ENCODE assay signal across 8 mouse cellular contexts in the genomic region with DNA sequence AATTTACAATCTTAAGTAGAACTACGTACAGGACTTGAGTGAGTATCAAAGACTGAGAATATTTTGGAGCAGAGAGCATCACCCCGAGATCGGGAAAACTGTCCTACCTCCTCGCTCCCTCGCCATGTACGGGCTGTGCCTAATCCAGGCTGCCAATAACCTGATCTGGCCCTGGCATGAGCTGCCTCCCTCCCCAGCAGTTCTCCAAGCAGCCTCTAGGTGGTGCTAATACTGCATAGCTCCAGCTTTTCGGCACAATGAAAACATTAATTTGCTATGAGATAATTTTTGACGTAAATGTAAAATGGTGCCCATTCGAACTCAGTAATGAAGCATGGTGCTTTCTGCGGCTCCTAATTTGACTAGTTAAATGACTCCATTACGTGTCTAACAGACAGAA.
DNase-seq lines count a peak whose midpoint lies in the region; ATAC-seq and TF ChIP-seq lines count a peak whose summit lies in the region.

No protein-coding gene starts in this region.

- no peaks in the 10 kb centered on the region for H3K9me3 ChIP-seq in kidney, embryonic 15.5 days (replicated peaks)
- H3K9me3 ChIP-seq in limb, embryonic 14.5 days (ENCODE audit: control insufficient read depth, low read length): no peaks in the 10 kb centered on the region
- no peaks in the 10 kb centered on the region for H3K9me3 ChIP-seq in stomach, embryonic 14.5 days (ENCODE audit: control insufficient read depth, low read depth, low read length)

- WGBS in kidney, embryonic 15.5 days: 12% methylated on average over 11 of the region's 11 CpGs
- WGBS in limb, embryonic 14.5 days: 5% methylated on average over 11 of the region's 11 CpGs
- 12% methylated on average over 11 of the region's 11 CpGs for WGBS in stomach, embryonic 14.5 days

- H3K36me3 ChIP-seq in kidney, embryonic 15.5 days: no peaks in the 10 kb centered on the region
- no peaks in the 10 kb centered on the region for H3K36me3 ChIP-seq in limb, embryonic 14.5 days (ENCODE audit: control insufficient read depth, insufficient read depth, low read length)
- no peaks in the 10 kb centered on the region for H3K36me3 ChIP-seq in myocyte (ENCODE audit: control insufficient read depth, insufficient read depth)
- no peaks in the 10 kb centered on the region for H3K36me3 ChIP-seq in stomach, embryonic 14.5 days (ENCODE audit: control insufficient read depth, insufficient read depth, low read length)

- H3K27ac ChIP-seq in kidney, embryonic 15.5 days: no peak overlapping the region
- no peak overlapping the region for H3K27ac ChIP-seq in limb, embryonic 14.5 days (replicated peaks; ENCODE audit: low read depth, low read length)
- H3K27ac ChIP-seq in stomach, embryonic 14.5 days (ENCODE audit: low read length): no peak overlapping the region

- H3K4me2 ChIP-seq in kidney, embryonic 15.5 days: peak overlapping the region; percentile 45
- H3K4me2 ChIP-seq in limb, embryonic 14.5 days (replicated peaks; ENCODE audit: low read depth, low read length, severe bottlenecking): peak overlapping the region; percentile 37
- H3K4me2 ChIP-seq in myocyte (ENCODE audit: low read depth): peak overlapping the region; percentile 59
- H3K4me2 ChIP-seq in stomach, embryonic 14.5 days (replicated peaks; ENCODE audit: low read depth, low read length): 0 out of 2 replicates have a peak overlapping the region, but pooled peaks have one; percentile 24

- H3ac ChIP-seq in myocyte (ENCODE audit: control insufficient read depth, insufficient read length): no peak overlapping the region

- no peaks in the 10 kb centered on the region for H3K79me2 ChIP-seq in myocyte (ENCODE audit: control insufficient read depth, insufficient read depth)

- 0 out of 2 replicates have a peak overlapping the region, but pooled peaks have one; percentile 11 for H3K4me3 ChIP-seq in kidney, embryonic 15.5 days (replicated peaks)
- H3K4me3 ChIP-seq in limb, embryonic 14.5 days (replicated peaks; ENCODE audit: low read length): 0 out of 2 replicates have a peak overlapping the region, but pooled peaks have one; percentile 14
- no peak overlapping the region for H3K4me3 ChIP-seq in myocyte
- H3K4me3 ChIP-seq in stomach, embryonic 14.5 days (ENCODE audit: low read depth, low read length): no peak overlapping the region

- peaks cover 18% of the 10 kb centered on the region for H3K27me3 ChIP-seq in kidney, embryonic 15.5 days
- H3K27me3 ChIP-seq in limb, embryonic 14.5 days (ENCODE audit: control insufficient read depth, insufficient read depth, low read length): no peaks in the 10 kb centered on the region
- H3K27me3 ChIP-seq in myocyte (ENCODE audit: control insufficient read depth, insufficient read depth, insufficient read length): peaks cover 3% of the 10 kb centered on the region
- H3K27me3 ChIP-seq in stomach, embryonic 14.5 days (ENCODE audit: control insufficient read depth, insufficient read depth, low read length): no peaks in the 10 kb centered on the region

- DNase-seq in 3T3-L1 (ENCODE audit: low read depth, low spot score): peak; percentile 73
- DNase-seq in adrenal gland, adult 2 months: peak; percentile 83
- DNase-seq in embryo, embryonic 9.5 days (ENCODE audit: extremely low spot score): peak; percentile 75
- peak; percentile 80 for DNase-seq in limb, embryonic 14.5 days (ENCODE audit: low spot score)

- ATAC-seq in granulocyte monocyte progenitor cell, adult 5-6 weeks (replicated peaks; ENCODE audit: poor library complexity, severe bottlenecking): peak; percentile 89
- no peak for ATAC-seq in kidney, embryonic 15.5 days (replicated peaks; ENCODE audit: low FRiP score)
- ATAC-seq in limb, embryonic 14.5 days (ENCODE audit: low FRiP score, low read depth): 0 out of 2 replicates have a peak, but pooled peaks have one; percentile 45
- ATAC-seq in stomach, embryonic 14.5 days (ENCODE audit: insufficient number of reproducible peaks, insufficient read depth, low FRiP score, low read depth): 0 out of 2 replicates have a peak, but pooled peaks have one; percentile 35

- no peak overlapping the region for H3K9ac ChIP-seq in kidney, embryonic 15.5 days
- H3K9ac ChIP-seq in limb, embryonic 14.5 days (ENCODE audit: low read depth, low read length, severe bottlenecking): no peak overlapping the region
- no peak overlapping the region for H3K9ac ChIP-seq in stomach, embryonic 14.5 days (replicated peaks; ENCODE audit: low read depth, low read length)

- peaks cover 20% of the 10 kb centered on the region for H3K4me1 ChIP-seq in kidney, embryonic 15.5 days
- H3K4me1 ChIP-seq in limb, embryonic 14.5 days (ENCODE audit: control insufficient read depth, insufficient read depth, low read length): peaks cover 14% of the 10 kb centered on the region
- 0 out of 2 replicates have a peak, but pooled peaks cover 7% of the 10 kb centered on the region for H3K4me1 ChIP-seq in stomach, embryonic 14.5 days (ENCODE audit: control insufficient read depth, insufficient read depth, low read length)

- no peak for TF ChIP-seq POLR2A in limb, embryonic 14.5 days (IDR thresholded peaks at IDR 0.05; ENCODE audit: borderline replicate concordance, extremely low read depth, insufficient read depth, insufficient read length)
- no peak for TF ChIP-seq POLR2A in myocyte (IDR thresholded peaks at IDR 0.05; ENCODE audit: insufficient read length, low read depth)

TF ChIP-seq in myocyte, 11 proteins besides CTCF, POLR2A, EP300 and RAD21:
- TF ChIP-seq MAX (IDR thresholded peaks at IDR 0.05; ENCODE audit: low read depth) (no peak), POLR2AphosphoS2 (IDR thresholded peaks at IDR 0.05; ENCODE audit: insufficient read length, low read depth) (no peak), USF1 (IDR thresholded peaks at IDR 0.05; ENCODE audit: low read depth) (no peak)

Comparison
In these comparisons a context has a peak if more than half of its experiments do, and no peak if none do; other contexts are left out.
1. H3K4me3 ChIP-seq: peak in kidney, embryonic 15.5 days (single experiment) and limb, embryonic 14.5 days (single experiment); none in myocyte (single experiment) and stomach, embryonic 14.5 days (single experiment).
2. Peak in every context shown above with its lines, with median percentiles within 50 percentile points of each other: DNase-seq and H3K4me2 ChIP-seq.